Mouse (Mus musculus): ENCODE results near the gene Aptx. TPM values are rescaled to one million over a fixed set of nuclear protein-coding genes. Genes with fewer than 3 reads are reported as not detected.

The Aptx gene
- polyA plus RNA-seq, 1 experiment from 2014 or later: 52.4 TPM

DNA sequence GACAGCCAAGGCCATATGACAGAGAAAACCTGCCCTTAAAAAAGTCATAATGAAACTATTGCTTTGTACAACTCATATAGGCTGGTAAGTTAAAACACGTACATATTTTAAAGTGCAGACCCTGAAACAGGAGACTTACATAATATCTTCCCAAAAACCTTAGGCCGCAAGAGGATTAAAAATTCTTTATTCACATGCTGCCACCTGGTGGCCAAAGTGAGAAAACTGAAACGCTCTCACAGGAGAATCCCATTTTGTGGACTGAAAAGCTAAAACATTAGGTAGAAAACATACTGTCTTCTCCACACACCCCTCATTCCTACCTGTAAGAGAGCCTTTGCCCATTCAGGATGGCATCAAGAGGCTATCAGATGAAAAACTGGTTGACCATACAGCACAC is 21.1 kb downstream of the Aptx start:
- ATAC-seq (ENCODE audit: low read depth): no peak
- H3K4me1 ChIP-seq (ENCODE audit: control insufficient read depth, insufficient read depth, low read length): no peaks in the 10 kb centered on the region
- no peak overlapping the region for H3K27ac ChIP-seq (ENCODE audit: low read depth, low read length)
- H3K4me2 ChIP-seq (ENCODE audit: low read depth, low read length): no peak overlapping the region
- 23% methylated on average over 3 of the region's 3 CpGs for WGBS
- no peak overlapping the region for H3K9ac ChIP-seq (replicated peaks; ENCODE audit: low read depth, low read length)
- H3K9me3 ChIP-seq (ENCODE audit: control insufficient read depth, low read length): no peaks in the 10 kb centered on the region
- no peaks in the 10 kb centered on the region for H3K27me3 ChIP-seq (ENCODE audit: control insufficient read depth, insufficient read depth, low read length)
- peaks cover 8% of the 10 kb centered on the region for H3K36me3 ChIP-seq (ENCODE audit: control insufficient read depth, insufficient read depth, low read length)
- no peak overlapping the region for H3K4me3 ChIP-seq (ENCODE audit: low read depth, low read length)

- ATAC-seq (ENCODE audit: low read depth): no peak
- WGBS: 52% methylated on average over 5 of the region's 5 CpGs
Observed at GRCm38 (mm10) chr4:40680250-40680860, 22.6 kb downstream of the Aptx start.

DNA sequence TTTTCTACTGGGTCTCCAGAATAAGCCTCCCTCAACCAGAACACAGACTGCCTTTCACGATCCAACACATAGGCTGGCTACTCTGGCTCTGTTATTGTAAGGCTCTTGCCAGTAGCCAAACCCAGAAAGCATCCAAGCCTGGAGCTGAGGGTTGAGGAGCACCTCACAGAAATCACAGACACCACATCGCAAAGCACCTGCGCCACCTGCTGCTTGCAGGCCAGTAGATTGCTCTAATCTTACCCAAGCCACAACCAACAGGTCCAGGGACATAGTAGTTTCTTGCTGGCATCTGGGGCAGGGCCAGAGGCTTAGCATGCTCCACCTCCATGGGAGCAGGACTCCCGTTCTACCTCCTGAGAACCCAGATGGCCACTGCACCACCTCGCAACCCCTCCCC is 25.9 kb downstream of the Aptx start:
- no peaks in the 10 kb centered on the region for H3K9me3 ChIP-seq (ENCODE audit: control insufficient read depth, low read length)
- H3K4me1 ChIP-seq (ENCODE audit: control insufficient read depth, insufficient read depth, low read length): no peaks in the 10 kb centered on the region
- no peaks in the 10 kb centered on the region for H3K36me3 ChIP-seq (ENCODE audit: control insufficient read depth, insufficient read depth, low read length)
- H3K27me3 ChIP-seq (ENCODE audit: control insufficient read depth, insufficient read depth, low read length): no peaks in the 10 kb centered on the region
- no peak for ATAC-seq (ENCODE audit: low read depth)
- H3K27ac ChIP-seq (ENCODE audit: low read depth, low read length): no peak overlapping the region
- no peak overlapping the region for H3K4me3 ChIP-seq (ENCODE audit: low read depth, low read length)
- WGBS: 54% methylated on average over 4 of the region's 5 CpGs
- H3K4me2 ChIP-seq (ENCODE audit: low read depth, low read length): no peak overlapping the region
- H3K9ac ChIP-seq (replicated peaks; ENCODE audit: low read depth, low read length): no peak overlapping the region

More at GRCm38 (mm10) chr4:40680250-40680860, 22.6 kb downstream of the Aptx start:
- no peaks in the 10 kb centered on the region for H3K27me3 ChIP-seq (ENCODE audit: control insufficient read depth, insufficient read depth, low read length)
- no peaks in the 10 kb centered on the region for H3K4me1 ChIP-seq (ENCODE audit: control insufficient read depth, insufficient read depth, low read length)
- H3K9me3 ChIP-seq (ENCODE audit: control insufficient read depth, low read length): no peaks in the 10 kb centered on the region
- H3K4me3 ChIP-seq (ENCODE audit: low read depth, low read length): no peak overlapping the region
- no peak overlapping the region for H3K4me2 ChIP-seq (ENCODE audit: low read depth, low read length)
- H3K36me3 ChIP-seq (ENCODE audit: control insufficient read depth, insufficient read depth, low read length): no peaks in the 10 kb centered on the region
- no peak overlapping the region for H3K9ac ChIP-seq (replicated peaks; ENCODE audit: low read depth, low read length)
- H3K27ac ChIP-seq (ENCODE audit: low read depth, low read length): no peak overlapping the region

- Histone ChIP-seq H3K9me3 (ENCODE audit: control insufficient read depth, low read length) (no peaks in the 10 kb centered on the region), H3K4me2 (ENCODE audit: low read depth, low read length) (peak overlapping the region; percentile 33; the same call in 1 of the 2 replicates), H3K36me3 (ENCODE audit: control insufficient read depth, insufficient read depth, low read length) (no peaks in the 10 kb centered on the region), H3K27ac (ENCODE audit: low read depth, low read length) (no peak overlapping the region), H3K27me3 (ENCODE audit: control insufficient read depth, insufficient read depth, low read length) (no peaks in the 10 kb centered on the region), H3K4me1 (ENCODE audit: control insufficient read depth, insufficient read depth, low read length) (no peaks in the 10 kb centered on the region), H3K9ac (replicated peaks; ENCODE audit: low read depth, low read length) (no peak overlapping the region), H3K4me3 (ENCODE audit: low read depth, low read length) (no peak overlapping the region)
- peak; percentile 19; the same call in 1 of the 2 replicates for ATAC-seq (ENCODE audit: low read depth)
- WGBS: 23% methylated on average over 14 of the region's 14 CpGs
Observed at GRCm38 (mm10) chr4:40676338-40676737, 26.7 kb downstream of the Aptx start.

GRCm38 (mm10) chr4:40673526-40673925 is 29.5 kb downstream of the Aptx start:
- Histone ChIP-seq H3K9me3 (ENCODE audit: control insufficient read depth, low read length) (no peaks in the 10 kb centered on the region), H3K9ac (replicated peaks; ENCODE audit: low read depth, low read length) (no peak overlapping the region), H3K4me2 (ENCODE audit: low read depth, low read length) (no peak overlapping the region), H3K36me3 (ENCODE audit: control insufficient read depth, insufficient read depth, low read length) (no peaks in the 10 kb centered on the region), H3K4me3 (ENCODE audit: low read depth, low read length) (no peak overlapping the region), H3K27ac (ENCODE audit: low read depth, low read length) (no peak overlapping the region), H3K4me1 (ENCODE audit: control insufficient read depth, insufficient read depth, low read length) (no peaks in the 10 kb centered on the region), H3K27me3 (ENCODE audit: control insufficient read depth, insufficient read depth, low read length) (no peaks in the 10 kb centered on the region)
- WGBS: 96% methylated on average over 5 of the region's 5 CpGs
- ATAC-seq (ENCODE audit: low read depth): no peak

DNA sequence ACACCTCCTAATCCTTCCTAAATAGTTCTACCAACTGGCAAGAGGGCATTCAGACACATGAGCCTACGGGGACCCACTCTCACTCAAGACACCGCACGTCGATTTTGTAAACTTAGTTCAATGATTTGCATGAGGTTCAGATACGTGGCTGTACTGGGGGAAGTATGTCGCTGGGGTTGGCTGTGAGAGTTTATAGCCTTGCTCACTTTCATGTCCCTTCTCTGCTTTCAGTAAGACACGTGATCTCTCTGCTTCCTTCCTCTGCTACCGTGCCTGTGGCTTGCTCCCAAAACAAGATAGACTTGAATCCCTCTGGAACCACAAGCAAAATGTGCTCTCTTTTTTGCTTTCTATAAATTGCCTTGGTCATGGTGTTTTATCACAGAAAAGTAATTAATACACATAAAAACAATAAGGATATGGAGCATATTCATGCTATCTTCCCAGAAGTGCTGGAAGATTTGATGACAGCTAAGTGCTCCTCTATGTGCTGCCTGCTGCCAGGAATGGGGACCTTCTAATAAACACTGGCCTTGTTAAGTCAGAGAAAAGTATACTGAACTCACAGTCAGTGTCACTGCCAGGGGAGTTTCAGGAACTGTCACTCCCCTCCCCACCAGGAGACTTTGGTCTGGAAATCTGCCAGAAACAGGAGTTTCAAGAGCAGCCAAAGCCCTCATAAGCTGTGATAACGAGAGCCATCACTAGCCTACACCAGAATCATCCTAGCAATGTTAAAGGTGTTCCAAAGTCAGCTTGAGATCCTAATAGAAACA is 36.6 kb downstream of the Aptx start:
- no peak overlapping the region for H3K9ac ChIP-seq (replicated peaks; ENCODE audit: low read depth, low read length)
- H3K4me3 ChIP-seq (ENCODE audit: low read depth, low read length): no peak overlapping the region
- H3K9me3 ChIP-seq (ENCODE audit: control insufficient read depth, low read length): no peaks in the 10 kb centered on the region
- no peaks in the 10 kb centered on the region for H3K4me1 ChIP-seq (ENCODE audit: control insufficient read depth, insufficient read depth, low read length)
- no peaks in the 10 kb centered on the region for H3K27me3 ChIP-seq (ENCODE audit: control insufficient read depth, insufficient read depth, low read length)
- H3K4me2 ChIP-seq (ENCODE audit: low read depth, low read length): no peak overlapping the region
- no peak overlapping the region for H3K27ac ChIP-seq (ENCODE audit: low read depth, low read length)
- ATAC-seq (ENCODE audit: low read depth): no peak
- WGBS: 85% methylated on average over 9 of the region's 9 CpGs
- H3K36me3 ChIP-seq (ENCODE audit: control insufficient read depth, insufficient read depth, low read length): no peaks in the 10 kb centered on the region

DNA sequence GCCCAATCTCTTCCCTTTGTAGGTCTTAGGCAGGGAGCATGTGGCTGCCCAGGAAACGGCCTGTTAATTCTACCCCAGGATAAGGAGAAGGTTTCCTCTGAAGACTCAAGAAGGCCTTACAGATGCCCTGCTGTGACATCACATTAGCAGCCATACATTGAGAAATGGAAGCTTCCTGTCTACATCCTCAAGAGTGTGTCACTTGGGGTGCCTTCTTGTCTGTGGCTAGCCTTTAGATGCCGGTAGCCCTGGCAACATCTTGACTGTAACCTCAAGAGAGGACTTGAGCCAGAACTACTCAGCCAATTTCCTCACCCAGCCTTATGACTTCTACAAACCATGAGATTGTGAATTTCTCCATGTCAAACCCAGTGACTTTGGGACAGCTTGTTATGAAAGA is 51.9 kb downstream of the Aptx start:
- Histone ChIP-seq H3K27me3 (ENCODE audit: control insufficient read depth, insufficient read depth, low read length) (no peaks in the 10 kb centered on the region), H3K27ac (ENCODE audit: low read depth, low read length) (no peak overlapping the region), H3K4me2 (ENCODE audit: low read depth, low read length) (no peak overlapping the region), H3K9me3 (ENCODE audit: control insufficient read depth, low read length) (no peaks in the 10 kb centered on the region), H3K4me1 (ENCODE audit: control insufficient read depth, insufficient read depth, low read length) (no peaks in the 10 kb centered on the region), H3K4me3 (ENCODE audit: low read depth, low read length) (no peak overlapping the region), H3K36me3 (ENCODE audit: control insufficient read depth, insufficient read depth, low read length) (no peaks in the 10 kb centered on the region), H3K9ac (replicated peaks; ENCODE audit: low read depth, low read length) (no peak overlapping the region)
- 93% methylated on average over 2 of the region's 2 CpGs for WGBS
- no peak for ATAC-seq (ENCODE audit: low read depth)

GRCm38 (mm10) chr4:40649111-40649510 is 53.9 kb downstream of the Aptx start:
- 84% methylated on average over 5 of the region's 5 CpGs for WGBS
- Histone ChIP-seq H3K9me3 (ENCODE audit: control insufficient read depth, low read length) (no peaks in the 10 kb centered on the region), H3K4me2 (ENCODE audit: low read depth, low read length) (no peak overlapping the region), H3K4me1 (ENCODE audit: control insufficient read depth, insufficient read depth, low read length) (no peaks in the 10 kb centered on the region), H3K36me3 (ENCODE audit: control insufficient read depth, insufficient read depth, low read length) (no peaks in the 10 kb centered on the region), H3K27me3 (ENCODE audit: control insufficient read depth, insufficient read depth, low read length) (no peaks in the 10 kb centered on the region), H3K9ac (replicated peaks; ENCODE audit: low read depth, low read length) (no peak overlapping the region), H3K4me3 (ENCODE audit: low read depth, low read length) (no peak overlapping the region), H3K27ac (ENCODE audit: low read depth, low read length) (no peak overlapping the region)
- no peak for ATAC-seq (ENCODE audit: low read depth)

GRCm38 (mm10) chr4:40643567-40643966 is 59.4 kb downstream of the Aptx start:
- Histone ChIP-seq H3K27me3 (ENCODE audit: control insufficient read depth, insufficient read depth, low read length) (no peaks in the 10 kb centered on the region), H3K4me1 (ENCODE audit: control insufficient read depth, insufficient read depth, low read length) (no peaks in the 10 kb centered on the region), H3K4me2 (ENCODE audit: low read depth, low read length) (no peak overlapping the region), H3K36me3 (ENCODE audit: control insufficient read depth, insufficient read depth, low read length) (no peaks in the 10 kb centered on the region), H3K9ac (replicated peaks; ENCODE audit: low read depth, low read length) (no peak overlapping the region), H3K4me3 (ENCODE audit: low read depth, low read length) (no peak overlapping the region), H3K27ac (ENCODE audit: low read depth, low read length) (no peak overlapping the region), H3K9me3 (ENCODE audit: control insufficient read depth, low read length) (no peaks in the 10 kb centered on the region)
- ATAC-seq (ENCODE audit: low read depth): no peak
- 59% methylated on average over 5 of the region's 5 CpGs for WGBS
